Mouse (Mus musculus) erythroid progenitor cell, adult 5-6 weeks (primary cell): ENCODE data around the gene Skil. TPM values are rescaled to one million over a fixed set of nuclear protein-coding genes. Genes with fewer than 3 reads are reported as not detected.

Experiments
- ATAC-seq: replicated peaks from 2 replicates; pipeline ENCODE4 v1.8.0; 2016; ENCODE audit warnings: moderate number of reproducible peaks, mild to moderate bottlenecking, moderate TSS enrichment, inconsistent platforms; ENCODE audit not compliant: poor library complexity, low FRiP score, severe bottlenecking
- total RNA-seq, 2 experiments: library from RNA; stranded (forward) in 1 of 2; stranded (reverse) in 1 of 2; fragments of 150-400 nt in 1 of 2; fragments of 186-747, 209-891 nt in 1 of 2; gene quantifications; 2 replicates each; pipeline versions ENCODE4 v1.2.3 to v1.2.4; 2015 to 2017; ENCODE audit warnings: low replicate concordance in 2 of 2

Gene Skil
- total RNA-seq, 2 experiments from 2014 or later: 8.4 to 13.2 TPM

GRCm38 (mm10) chr3:31165803-31166202 lies 70.9 kb downstream of the Skil start:
- ATAC-seq: no peak

- ATAC-seq: no peak
Measured at GRCm38 (mm10) chr3:31166365-31166871, 71.6 kb downstream of the Skil start.

Other genes with a start within 250 kb of the Skil start
- gene Gpr160, start 239.1 kb upstream of the Skil start, total RNA-seq (2015; ENCODE audit: low replicate concordance): 10.5 and 16.8 TPM in 2 replicates
- 6.4 and 14.8 TPM in 2 replicates for gene Gpr160, start 239.1 kb upstream of the Skil start, total RNA-seq (2017; ENCODE audit: low replicate concordance)
- 15.9 and 20.2 TPM in 2 replicates for gene Phc3, start 125.6 kb upstream of the Skil start, total RNA-seq (2015; ENCODE audit: low replicate concordance)
- gene Phc3, start 125.6 kb upstream of the Skil start, total RNA-seq (2017; ENCODE audit: low replicate concordance): 17.8 and 23.1 TPM in 2 replicates
- gene Prkci, start 99.3 kb upstream of the Skil start, total RNA-seq (2015; ENCODE audit: low replicate concordance): 2.9 and 4.3 TPM in 2 replicates
- gene Prkci, start 99.3 kb upstream of the Skil start, total RNA-seq (2017; ENCODE audit: low replicate concordance): 1.3 and 2.3 TPM in 2 replicates
- gene Cldn11, start 54.9 kb downstream of the Skil start, total RNA-seq (2015; ENCODE audit: low replicate concordance): not detected in 2 replicates
- gene Cldn11, start 54.9 kb downstream of the Skil start, total RNA-seq (2017; ENCODE audit: low replicate concordance): not detected in 2 replicates
- gene Slc7a14, start 215.3 kb downstream of the Skil start, total RNA-seq (2015; ENCODE audit: low replicate concordance): 0.36 TPM in 1 of 2 replicates, not detected in the other
- gene Slc7a14, start 215.3 kb downstream of the Skil start, total RNA-seq (2017; ENCODE audit: low replicate concordance): not detected in 2 replicates